8 mouse cellular contexts compared by ENCODE assay signal in genomic region chr3:151912292-151912691, GRCm38 (mm10).
DNase-seq lines count a peak whose midpoint lies in the region; ATAC-seq and TF ChIP-seq lines count a peak whose summit lies in the region.
"Not testable (repeated sequence)": the region's sequence is repeated elsewhere in the genome, so short reads cannot be mapped to it uniquely, and the experiment has no call there.

No protein-coding gene starts in this region.

- WGBS in embryonic facial prominence, embryonic 14.5 days: 74% methylated on average over 11 of the region's 11 CpGs
- WGBS in heart, postnatal 0 days: 73% methylated on average over 11 of the region's 11 CpGs

- H3K4me2 ChIP-seq in embryonic facial prominence, embryonic 14.5 days (ENCODE audit: low read depth, low read length): not testable (repeated sequence)
- peak overlapping the region; percentile 25; the same call in 1 of the 2 replicates for H3K4me2 ChIP-seq in heart, postnatal 0 days (ENCODE audit: low read depth, low read length)

- not testable (repeated sequence) for TF ChIP-seq CTCF in heart, postnatal 0 days (IDR thresholded peaks at IDR 0.05; ENCODE audit: low read depth)

- not testable (repeated sequence) for H3K4me1 ChIP-seq in embryonic facial prominence, embryonic 14.5 days (ENCODE audit: control insufficient read depth, insufficient read depth, low read length); heart, postnatal 0 days (ENCODE audit: control insufficient read depth, insufficient read depth)

- 0 out of 2 replicates have a peak overlapping the region, but pooled peaks have one; percentile 1 for H3K9ac ChIP-seq in embryonic facial prominence, embryonic 14.5 days (ENCODE audit: low read depth, low read length)
- not testable (repeated sequence) for H3K9ac ChIP-seq in heart, postnatal 0 days (replicated peaks; ENCODE audit: low read depth, low read length)

- not testable (repeated sequence) for TF ChIP-seq EP300 in heart, postnatal 0 days (IDR thresholded peaks at IDR 0.05; ENCODE audit: low read depth)

- ATAC-seq in embryonic facial prominence, embryonic 14.5 days (ENCODE audit: low read depth): peak; percentile 32; the same call in 1 of the 2 replicates
- not testable (repeated sequence) for ATAC-seq in heart, postnatal 0 days (ENCODE audit: insufficient read depth, low read depth)

- peak; percentile 9 to 39 for DNase-seq in adrenal gland, adult (ENCODE audit: inconsistent age in 2 of 2, low spot score in 1 of 2)
- DNase-seq in embryonic facial prominence, embryonic 14.5 days (ENCODE audit: low spot score); heart, postnatal 0 days (ENCODE audit: low spot score): not testable (repeated sequence)
- peak; percentile 15 to 22 for DNase-seq in kidney, adult 8-10 months
- peak; percentile 53 to 63 for DNase-seq in lung, adult 18-20 months
- peak; percentile 37 for DNase-seq in lung, postnatal 14 days
- peak; percentile 24 for DNase-seq in ovary, adult 18-20 months (ENCODE audit: low spot score)
- peak; percentile 56 for DNase-seq in urinary bladder, postnatal 14 days (ENCODE audit: low spot score)

- H3K27me3 ChIP-seq in embryonic facial prominence, embryonic 14.5 days (replicated peaks; ENCODE audit: control insufficient read depth, insufficient read depth, low read length); heart, postnatal 0 days (ENCODE audit: control insufficient read depth, insufficient read depth, low read length): not testable (repeated sequence)

- not testable (repeated sequence) for H3K4me3 ChIP-seq in embryonic facial prominence, embryonic 14.5 days (ENCODE audit: low read depth, low read length); heart, postnatal 0 days (ENCODE audit: low read depth, low read length)

- H3K27ac ChIP-seq in embryonic facial prominence, embryonic 14.5 days (replicated peaks; ENCODE audit: low read depth, low read length); heart, postnatal 0 days (ENCODE audit: low read depth): not testable (repeated sequence)

- not testable (repeated sequence) for H3K36me3 ChIP-seq in embryonic facial prominence, embryonic 14.5 days (ENCODE audit: control insufficient read depth, insufficient read depth, low read length); heart, postnatal 0 days (replicated peaks; ENCODE audit: control insufficient read depth, insufficient read depth, low read length)

- H3K9me3 ChIP-seq in embryonic facial prominence, embryonic 14.5 days (ENCODE audit: control insufficient read depth, low read length); heart, postnatal 0 days (replicated peaks; ENCODE audit: control insufficient read depth, low read length): not testable (repeated sequence)
